12 mouse cellular contexts compared by ENCODE assay signal in the genomic region with DNA sequence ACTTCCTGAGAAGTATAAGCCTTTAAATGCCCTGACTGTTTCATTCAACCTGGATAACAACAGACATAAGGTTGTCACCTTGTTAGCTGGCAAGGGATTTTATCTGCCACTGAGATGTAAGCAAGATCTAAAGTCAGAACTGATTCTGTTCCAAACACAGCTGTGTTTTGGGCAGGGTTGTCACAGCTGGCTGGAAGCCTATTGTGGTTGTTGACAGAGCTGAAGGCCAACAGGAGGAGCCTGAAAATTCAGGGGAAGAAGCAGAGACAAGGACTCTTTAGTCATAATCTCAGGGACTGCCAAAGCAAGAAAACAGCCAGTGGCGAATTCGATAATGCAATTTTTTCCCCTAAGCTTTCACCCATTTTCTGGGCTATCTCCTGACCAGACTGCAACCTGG.
DNase-seq lines count a peak whose midpoint lies in the region; ATAC-seq and TF ChIP-seq lines count a peak whose summit lies in the region.
"Had no signal": no experiment of that assay in that cellular context is flagged by ENCODE, and none has a peak within 500 bp of the region (broad histone marks: within the 10 kb centered on the region; RNA-seq: fewer than 3 reads in every experiment).

No protein-coding gene starts in this region.

- peak; percentile 62; the same call in 1 of the 2 replicates for ATAC-seq in lung, embryonic 14.5 days (ENCODE audit: insufficient read depth)

- no peak overlapping the region for H3K9ac ChIP-seq in lung, embryonic 14.5 days
- H3K9ac ChIP-seq: hindbrain, embryonic 12.5 days had no signal

- TF ChIP-seq CTCF in lung, embryonic 14.5 days (IDR thresholded peaks at IDR 0.05; ENCODE audit: low read depth) = no peak
- TF ChIP-seq CTCF in left cerebral cortex, adult 2 months (IDR thresholded peaks at IDR 0.05) = no peak

- H3K36me3 ChIP-seq in lung, embryonic 14.5 days (ENCODE audit: insufficient read depth) = no peaks in the 10 kb centered on the region
- H3K36me3 ChIP-seq: hindbrain, embryonic 12.5 days had no signal

- H3K4me2 ChIP-seq in lung, embryonic 14.5 days = no peak overlapping the region
- H3K4me2 ChIP-seq: hindbrain, embryonic 12.5 days had no signal

- H3K4me3 ChIP-seq in lung, embryonic 14.5 days (ENCODE audit: low read depth, low read length) = no peak overlapping the region
- no peak overlapping the region for H3K4me3 ChIP-seq in left cerebral cortex, adult 2 months
- H3K4me3 ChIP-seq: hindbrain, embryonic 12.5 days had no signal

- peak; percentile 12 to 44 for DNase-seq in heart, adult 9 months (ENCODE audit: low spot score in 2 of 2)
- DNase-seq in heart, postnatal 25 days (ENCODE audit: low spot score) = no peak
- peak; percentile 89 for DNase-seq in adipocyte (ENCODE audit: low spot score)
- DNase-seq in brain, adult 2 months (ENCODE audit: low read depth, low spot score) = peak; percentile 67
- peak; percentile 63 for DNase-seq in lung, embryonic 14.5 days
- no peak for DNase-seq in left cerebral cortex, adult 2 months (ENCODE audit: extremely low spot score in 1 of 2, low spot score in 2 of 2)
- DNase-seq in left cerebral cortex, postnatal 14 days (ENCODE audit: low spot score in 2 of 2) = no peak
- no peak for DNase-seq in urinary bladder, postnatal 14 days (ENCODE audit: low spot score)
- DNase-seq: cerebellum, adult 8-10 months; kidney, adult 2 months; thymus, postnatal 25 days had no signal

- 61% methylated on average over 2 of the region's 2 CpGs for WGBS in lung, embryonic 14.5 days

- H3K4me1 ChIP-seq in lung, embryonic 14.5 days (ENCODE audit: insufficient read depth) = no peaks in the 10 kb centered on the region
- H3K4me1 ChIP-seq: hindbrain, embryonic 12.5 days had no signal

- no peaks in the 10 kb centered on the region for H3K9me3 ChIP-seq in lung, embryonic 14.5 days (ENCODE audit: low read depth, low read length)
- H3K9me3 ChIP-seq: hindbrain, embryonic 12.5 days had no signal

- no peak overlapping the region for H3K27ac ChIP-seq in lung, embryonic 14.5 days (ENCODE audit: low read depth)
- no peak overlapping the region for H3K27ac ChIP-seq in left cerebral cortex, adult 2 months
- H3K27ac ChIP-seq: hindbrain, embryonic 12.5 days had no signal

- intact Hi-C loops in heart, postnatal 25 days (cut with DNase I) = no loop called here
- intact Hi-C loops in left cerebral cortex, adult 2 months (cut with DNase I) = no loop called here
- intact Hi-C loops in left cerebral cortex, postnatal 14 days (cut with DNase I) = no loop called here

- H3K27me3 ChIP-seq in lung, embryonic 14.5 days (ENCODE audit: insufficient read depth, low read length) = no peaks in the 10 kb centered on the region
- H3K27me3 ChIP-seq: hindbrain, embryonic 12.5 days had no signal

Comparison
In these comparisons a context has a peak if more than half of its experiments do, and no peak if none do; other contexts are left out.
1. DNase-seq: peak in heart, adult 9 months (2 of 2), adipocyte (single experiment), brain, adult 2 months (single experiment) and lung, embryonic 14.5 days (single experiment); none in heart, postnatal 25 days (single experiment), left cerebral cortex, adult 2 months (0 of 2), left cerebral cortex, postnatal 14 days (0 of 2) and urinary bladder, postnatal 14 days (single experiment).